Mouse (Mus musculus) mesoderm, embryonic 11.5 days (tissue): ENCODE measurements around the gene Gck.

Source experiments
- DNase-seq: peaks from one replicate; pipeline ENCODE4 v3.0.0-alpha.2; 2012; ENCODE audit warnings: low read depth, low spot score

Gene Gck

GRCm38 (mm10) chr11:5877421-5877820 lies 72.5 kb downstream of the Gck start:
- DNase-seq, result no peak

GRCm38 (mm10) chr11:5873192-5873591 lies 76.7 kb downstream of the Gck start:
- no peak for DNase-seq

- no peak for DNase-seq
Measured at GRCm38 (mm10) chr11:5872707-5873106, 77.2 kb downstream of the Gck start.

GRCm38 (mm10) chr11:5870069-5870468 lies 79.8 kb downstream of the Gck start:
- DNase-seq, result no peak

GRCm38 (mm10) chr11:5869331-5869730 lies 80.5 kb downstream of the Gck start:
- no peak for DNase-seq

- DNase-seq, result no peak
Measured at GRCm38 (mm10) chr11:5868324-5868723, 81.6 kb downstream of the Gck start.

- DNase-seq, result no peak
Measured at GRCm38 (mm10) chr11:5867196-5867595, 82.7 kb downstream of the Gck start.

- peak; percentile 59 for DNase-seq
Measured at GRCm38 (mm10) chr11:5862394-5863105, 87.3 kb downstream of the Gck start.

- DNase-seq, result peak; percentile 53
Measured at GRCm38 (mm10) chr11:5861678-5862393, 88.0 kb downstream of the Gck start, which contains the start of gene Aebp1. Gene Aebp1, plus strand, starts transcription at chr11:5861947.

- DNase-seq, result no peak
Measured at GRCm38 (mm10) chr11:5860639-5861038, 89.2 kb downstream of the Gck start.

- DNase-seq, result no peak
Measured at GRCm38 (mm10) chr11:5859883-5860550, 89.9 kb downstream of the Gck start.

GRCm38 (mm10) chr11:5858723-5859122 lies 91.2 kb downstream of the Gck start:
- DNase-seq, result no peak

GRCm38 (mm10) chr11:5856479-5857130 lies 93.3 kb downstream of the Gck start:
- no peak for DNase-seq

- DNase-seq, result no peak
Measured at GRCm38 (mm10) chr11:5855902-5856301, 94.0 kb downstream of the Gck start.

- DNase-seq, result no peak
Measured at GRCm38 (mm10) chr11:5855481-5855880, 94.4 kb downstream of the Gck start.

GRCm38 (mm10) chr11:5852314-5852713 lies 97.6 kb downstream of the Gck start:
- DNase-seq, result no peak

- no peak for DNase-seq
Measured at GRCm38 (mm10) chr11:5851021-5851736, 98.7 kb downstream of the Gck start.
